In genomic region chr1:69654955-69655354, GRCm38 (mm10) we compare ENCODE assay signal across 28 mouse cellular contexts. TPM values are rescaled to one million over a fixed set of nuclear protein-coding genes. Genes with fewer than 3 reads are reported as not detected.
DNase-seq lines count a peak whose midpoint lies in the region; ATAC-seq and TF ChIP-seq lines count a peak whose summit lies in the region.
"Had no signal": no experiment of that assay in that cellular context is flagged by ENCODE, and none has a peak within 500 bp of the region (broad histone marks: within the 10 kb centered on the region; RNA-seq: fewer than 3 reads in every experiment).

No protein-coding gene starts in this region.

- 0 out of 2 replicates have a peak, but pooled peaks cover 4% of the 10 kb centered on the region for H3K4me1 ChIP-seq in stomach, embryonic 16.5 days (ENCODE audit: control insufficient read depth, insufficient read depth, low read length)
- no peaks in the 10 kb centered on the region for H3K4me1 ChIP-seq in stomach, postnatal 0 days (replicated peaks; ENCODE audit: control insufficient read depth, insufficient read depth)
- H3K4me1 ChIP-seq in MEL (ENCODE audit: control insufficient read depth in 1 of 2, insufficient read depth in 2 of 2, low read length in 2 of 2), result peaks cover 6 to 17% of the 10 kb centered on the region in 2 experiments; a peak in 3 of 4 replicates
- H3K4me1 ChIP-seq: embryonic facial prominence, embryonic 12.5 days; limb, embryonic 15.5 days had no signal

- TF ChIP-seq POLR2A in MEL (IDR thresholded peaks at IDR 0.05; ENCODE audit: control insufficient read depth in 1 of 2, insufficient read depth in 1 of 2, low read depth in 1 of 2, low read length in 2 of 2, poor library complexity in 1 of 2), result no peak

- no peaks in the 10 kb centered on the region for H3K79me2 ChIP-seq in MEL (ENCODE audit: control insufficient read depth, insufficient read depth, low read length, poor library complexity)

- no peak for DNase-seq in stomach, postnatal 0 days (ENCODE audit: low spot score)
- peak; percentile 59 for DNase-seq in MEL (ENCODE audit: low read depth, low spot score)
- no peak for DNase-seq in lung, adult 18-20 months
- no peak for DNase-seq in urinary bladder, postnatal 25 days (ENCODE audit: low spot score)
- DNase-seq: cerebellum, adult 11-12 months; cerebellum, postnatal 10 days; gastrocnemius, postnatal 10 days; heart, adult 18-20 months; heart, postnatal 14 days; kidney, adult 2 months; layer of hippocampus, adult 9-11 months; left cerebral cortex, postnatal 4 days; retina, postnatal 1 day; right cerebral cortex, postnatal 25 days; thymus, adult 18-20 months had no signal

- ATAC-seq in stomach, embryonic 16.5 days (ENCODE audit: insufficient read depth, low FRiP score), result no peak
- no peak for ATAC-seq in stomach, postnatal 0 days (ENCODE audit: low FRiP score, low TSS enrichment)
- peak; percentile 66 to 69 for ATAC-seq in hematopoietic stem cell, adult 5-6 weeks (replicated peaks in 1 of 2; ENCODE audit: insufficient read depth in 1 of 2, low FRiP score in 2 of 2, low TSS enrichment in 1 of 2, low read depth in 1 of 2, poor library complexity in 2 of 2, severe bottlenecking in 2 of 2)
- ATAC-seq in erythroblast, adult 5-6 weeks (replicated peaks; ENCODE audit: low FRiP score, poor library complexity, severe bottlenecking), result no peak
- ATAC-seq: forebrain, embryonic 13.5 days; lung, postnatal 0 days; midbrain, embryonic 15.5 days had no signal

- no peaks in the 10 kb centered on the region for H3K36me3 ChIP-seq in stomach, embryonic 16.5 days (ENCODE audit: control insufficient read depth, insufficient read depth, low read length)
- H3K36me3 ChIP-seq in stomach, postnatal 0 days (ENCODE audit: control insufficient read depth, insufficient read depth, low read length), result no peaks in the 10 kb centered on the region
- H3K36me3 ChIP-seq in MEL (ENCODE audit: control insufficient read depth in 1 of 2, insufficient read depth in 2 of 2, low read length in 2 of 2), result peaks cover 0 to 19% of the 10 kb centered on the region in 2 experiments; a peak in 2 of 4 replicates
- H3K36me3 ChIP-seq: embryonic facial prominence, embryonic 12.5 days; heart, embryonic 13.5 days; hindbrain, embryonic 12.5 days; limb, embryonic 15.5 days; midbrain, embryonic 15.5 days; neural tube, embryonic 13.5 days had no signal

- no peak for TF ChIP-seq EP300 in stomach, postnatal 0 days (optimal IDR thresholded peaks at IDR 0.05)
- TF ChIP-seq EP300 in MEL (IDR thresholded peaks at IDR 0.05; ENCODE audit: low read depth in 1 of 2, low read length in 2 of 2), result peak; percentile 72 to 79

- 22% methylated on average over 1 of the region's 1 CpGs for WGBS in stomach, embryonic 16.5 days
- 25% methylated on average over 1 of the region's 1 CpGs for WGBS in stomach, postnatal 0 days

- no peak overlapping the region for H3K4me3 ChIP-seq in stomach, embryonic 16.5 days (replicated peaks; ENCODE audit: low read length)
- H3K4me3 ChIP-seq in stomach, postnatal 0 days (ENCODE audit: low read depth, low read length), result no peak overlapping the region
- H3K4me3 ChIP-seq in MEL (ENCODE audit: control insufficient read depth in 1 of 2, insufficient read depth in 1 of 2, low read depth in 2 of 2, low read length in 2 of 2), result no peak overlapping the region
- H3K4me3 ChIP-seq: embryonic facial prominence, embryonic 12.5 days; forebrain, embryonic 13.5 days; heart, embryonic 13.5 days; hindbrain, embryonic 12.5 days; limb, embryonic 15.5 days; midbrain, embryonic 15.5 days; myocyte; neural tube, embryonic 13.5 days had no signal

- no peak for TF ChIP-seq CTCF in stomach, postnatal 0 days (IDR thresholded peaks at IDR 0.05; ENCODE audit: low read depth)
- no peak for TF ChIP-seq CTCF in MEL (IDR thresholded peaks at IDR 0.05 in 2 of 3, conservative IDR thresholded peaks at IDR 0.05 in 1 of 3; ENCODE audit: control insufficient read depth in 1 of 3, insufficient read depth in 1 of 3, low read depth in 2 of 3, low read length in 3 of 3, poor library complexity in 1 of 3, severe bottlenecking in 1 of 3)

- no peak overlapping the region for H3K9ac ChIP-seq in stomach, embryonic 16.5 days (ENCODE audit: low read length)
- H3K9ac ChIP-seq in stomach, postnatal 0 days (ENCODE audit: low read length), result no peak overlapping the region
- no peak overlapping the region for H3K9ac ChIP-seq in MEL (ENCODE audit: control insufficient read depth, low read depth, low read length, poor library complexity, severe bottlenecking)
- H3K9ac ChIP-seq: embryonic facial prominence, embryonic 12.5 days; forebrain, embryonic 13.5 days; heart, embryonic 13.5 days; hindbrain, embryonic 12.5 days; limb, embryonic 15.5 days; midbrain, embryonic 15.5 days; neural tube, embryonic 13.5 days had no signal

- H3K27ac ChIP-seq in stomach, embryonic 16.5 days (ENCODE audit: low read length), result peak overlapping the region; percentile 23; the same call in 1 of the 2 replicates
- no peak overlapping the region for H3K27ac ChIP-seq in stomach, postnatal 0 days (replicated peaks)
- H3K27ac ChIP-seq in MEL (ENCODE audit: control insufficient read depth, low read depth, low read length), result no peak overlapping the region
- H3K27ac ChIP-seq: embryonic facial prominence, embryonic 12.5 days; forebrain, embryonic 13.5 days; heart, embryonic 13.5 days; hindbrain, embryonic 12.5 days; kidney, postnatal 0 days; limb, embryonic 15.5 days; midbrain, embryonic 15.5 days; neural tube, embryonic 13.5 days had no signal

- no peak overlapping the region for H3K4me2 ChIP-seq in stomach, embryonic 16.5 days (ENCODE audit: low read depth, low read length)
- H3K4me2 ChIP-seq in stomach, postnatal 0 days (replicated peaks; ENCODE audit: low read depth), result no peak overlapping the region
- H3K4me2 ChIP-seq: embryonic facial prominence, embryonic 12.5 days; forebrain, embryonic 13.5 days; heart, embryonic 13.5 days; hindbrain, embryonic 12.5 days; limb, embryonic 15.5 days; midbrain, embryonic 15.5 days; neural tube, embryonic 13.5 days had no signal

- no peaks in the 10 kb centered on the region for H3K9me3 ChIP-seq in stomach, embryonic 16.5 days (replicated peaks; ENCODE audit: control insufficient read depth, low read length)
- no peaks in the 10 kb centered on the region for H3K9me3 ChIP-seq in stomach, postnatal 0 days (ENCODE audit: control insufficient read depth, low read length)
- H3K9me3 ChIP-seq in MEL (replicated peaks; ENCODE audit: insufficient read depth, low read length), result no peaks in the 10 kb centered on the region
- H3K9me3 ChIP-seq: embryonic facial prominence, embryonic 12.5 days; forebrain, embryonic 13.5 days; heart, embryonic 13.5 days; hindbrain, embryonic 12.5 days; limb, embryonic 15.5 days; midbrain, embryonic 15.5 days; neural tube, embryonic 13.5 days had no signal

- TF ChIP-seq RAD21 in MEL (IDR thresholded peaks at IDR 0.05; ENCODE audit: low read depth, low read length), result no peak

- H3K27me3 ChIP-seq in stomach, embryonic 16.5 days (ENCODE audit: control insufficient read depth, insufficient read depth, low read length), result no peaks in the 10 kb centered on the region
- no peaks in the 10 kb centered on the region for H3K27me3 ChIP-seq in stomach, postnatal 0 days (ENCODE audit: control insufficient read depth, insufficient read depth, low read length)
- H3K27me3 ChIP-seq in MEL (ENCODE audit: control insufficient read depth in 1 of 2, insufficient read depth in 2 of 2, low read length in 2 of 2), result no peaks in the 10 kb centered on the region
- H3K27me3 ChIP-seq: embryonic facial prominence, embryonic 12.5 days; forebrain, embryonic 13.5 days; heart, embryonic 13.5 days; hindbrain, embryonic 12.5 days; limb, embryonic 15.5 days; midbrain, embryonic 15.5 days; neural tube, embryonic 13.5 days had no signal

TF ChIP-seq in MEL, 35 proteins besides CTCF, POLR2A, EP300 and RAD21:
- TF ChIP-seq BHLHE40 (IDR thresholded peaks at IDR 0.05; ENCODE audit: borderline replicate concordance, low read depth, low read length) (no peak), TAL1 (IDR thresholded peaks at IDR 0.05; ENCODE audit: low read length) (peak; percentile 31; the same call in 1 of the 2 replicates), MYB (IDR thresholded peaks at IDR 0.05; ENCODE audit: low read depth, low read length) (no peak), JUND (IDR thresholded peaks at IDR 0.05; ENCODE audit: low read depth, low read length) (no peak), RCOR1 (IDR thresholded peaks at IDR 0.05; ENCODE audit: low read depth, low read length) (peak; percentile 82), MXI1 (IDR thresholded peaks at IDR 0.05; ENCODE audit: low read depth, low read length) (no peak), GATA1 (IDR thresholded peaks at IDR 0.05; ENCODE audit: low read depth, low read length) (peak; percentile 66), ZKSCAN1 (IDR thresholded peaks at IDR 0.05; ENCODE audit: low read depth, low read length) (no peak), MAX (IDR thresholded peaks at IDR 0.05; ENCODE audit: low read length) (no peak), GABPA (IDR thresholded peaks at IDR 0.05; ENCODE audit: low read depth, low read length) (no peak), SIN3A (IDR thresholded peaks at IDR 0.05; ENCODE audit: low read length) (no peak), MAZ (IDR thresholded peaks at IDR 0.05; ENCODE audit: low read depth, low read length) (no peak), CHD1 (IDR thresholded peaks at IDR 0.05; ENCODE audit: low read depth, low read length) (no peak), ETS1 (IDR thresholded peaks at IDR 0.05; ENCODE audit: low read depth, low read length) (0 out of 2 replicates have a peak, but pooled peaks have one; percentile 46), ZC3H11A (IDR thresholded peaks at IDR 0.05; ENCODE audit: low read depth, low read length) (no peak), TCF12 (IDR thresholded peaks at IDR 0.05; ENCODE audit: low read depth, low read length) (peak; percentile 58), MEF2A (IDR thresholded peaks at IDR 0.05; ENCODE audit: extremely low read depth, insufficient replicate concordance, low read depth, low read length, poor library complexity, severe bottlenecking) (no peak), ZMIZ1 (IDR thresholded peaks at IDR 0.05; ENCODE audit: low read depth, low read length) (no peak)

RNA-seq across cellular contexts. Expression of gene Ikzf2, which starts 32.1 kb away (rescaled TPM):
- 6.1 and 6.3 TPM in 2 replicates for polyA plus RNA-seq in stomach, embryonic 16.5 days (2015; fragmentation: Nextera tagmentation; extraction: Ambion mirVana)
- 2.4 and 2.5 TPM in 2 replicates for polyA plus RNA-seq in stomach, postnatal 0 days (2015; fragmentation: Nextera tagmentation; extraction: Ambion mirVana)
- total RNA-seq in MEL (2012; rRNA removed), result 5.6 and 6.4 TPM in 2 replicates
- 1 to 10 TPM in 1 of 2 experiments, not detected in 1; 2.9 TPM for polyA plus RNA-seq in MEL (2012; ENCODE audit: insufficient read depth in 1 of 2, insufficient read length in 2 of 2, low read depth in 1 of 2, low replicate concordance in 2 of 2, missing spikeins in 1 of 2)
- 56.7 and 64.6 TPM in 2 replicates for total RNA-seq in hematopoietic stem cell, adult 5-6 weeks (2017)
- 1.0 and 4.4 TPM in 2 replicates for total RNA-seq in erythroblast, adult 5-6 weeks (2015; ENCODE audit: low replicate concordance)
- total RNA-seq in erythroblast, adult 5-6 weeks (2017; ENCODE audit: low replicate concordance), result 1.8 and 2.1 TPM in 2 replicates

Comparison
In these comparisons a context has a peak if more than half of its experiments do, and no peak if none do; other contexts are left out.
1. ATAC-seq: peak in hematopoietic stem cell, adult 5-6 weeks (2 of 2); none in stomach, embryonic 16.5 days (single experiment), stomach, postnatal 0 days (single experiment) and erythroblast, adult 5-6 weeks (single experiment).